Mouse (Mus musculus): Measurements from ENCODE around the gene 1110004F10Rik. TPM values are rescaled to one million over a fixed set of nuclear protein-coding genes. Genes with fewer than 3 reads are reported as not detected.

1110004F10Rik gene
- total and polyA plus RNA-seq, 3 experiments: 158 to 182 TPM; not detected in 1

DNA sequence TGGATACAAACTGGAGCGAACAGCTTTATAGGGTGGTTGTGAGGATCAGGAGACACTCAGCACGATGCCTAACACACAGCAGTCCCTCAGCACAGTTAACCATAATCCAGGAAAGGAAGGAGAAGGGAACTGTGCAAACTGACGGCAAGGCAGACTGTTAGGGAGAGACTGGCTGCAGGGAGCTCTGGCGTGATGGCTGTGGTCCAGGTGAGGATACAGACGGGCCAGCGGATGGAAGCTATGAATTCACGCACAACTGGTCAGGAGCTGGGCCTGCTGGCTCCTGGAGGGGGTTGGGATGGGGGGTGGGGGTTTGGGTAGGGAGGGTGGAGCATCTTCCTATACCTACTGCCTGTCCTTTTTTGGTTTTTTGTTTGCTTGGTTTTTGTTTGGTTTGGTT is 86.5 kb downstream of the 1110004F10Rik start:
- Histone ChIP-seq H3K4me3 (ENCODE audit: control insufficient read depth in 1 of 2, insufficient read depth in 1 of 2, low read depth in 2 of 2, low read length in 2 of 2) (no peak overlapping the region), H3K4me1 (ENCODE audit: control insufficient read depth in 1 of 2, insufficient read depth in 2 of 2, low read length in 2 of 2) (no peaks in the 10 kb centered on the region), H3K27ac (ENCODE audit: control insufficient read depth, low read depth, low read length) (no peak overlapping the region), H3K27me3 (ENCODE audit: control insufficient read depth in 1 of 2, insufficient read depth in 2 of 2, low read length in 2 of 2) (no peaks in the 10 kb centered on the region), H3K9me3 (replicated peaks; ENCODE audit: insufficient read depth, low read length) (no peaks in the 10 kb centered on the region), H3K79me2 (ENCODE audit: control insufficient read depth, insufficient read depth, low read length, poor library complexity) (no peaks in the 10 kb centered on the region), H3K9ac (ENCODE audit: control insufficient read depth, low read depth, low read length, poor library complexity, severe bottlenecking) (no peak overlapping the region), H3K36me3 (ENCODE audit: control insufficient read depth in 1 of 2, insufficient read depth in 2 of 2, low read length in 2 of 2) (no peaks in the 10 kb centered on the region)
- TF ChIP-seq KAT2A (conservative IDR thresholded peaks at IDR 0.05; ENCODE audit: low read depth, low read length): no peak
- TF ChIP-seq SIN3A (IDR thresholded peaks at IDR 0.05; ENCODE audit: low read length): no peak
- no peak for TF ChIP-seq MAFK (IDR thresholded peaks at IDR 0.05; ENCODE audit: borderline replicate concordance, low read depth, low read length)
- TF ChIP-seq MAZ (IDR thresholded peaks at IDR 0.05; ENCODE audit: low read depth, low read length): no peak
- TF ChIP-seq ZNF384 (IDR thresholded peaks at IDR 0.05; ENCODE audit: low read depth, low read length): no peak
- no peak for TF ChIP-seq CTCF (IDR thresholded peaks at IDR 0.05 in 2 of 3, conservative IDR thresholded peaks at IDR 0.05 in 1 of 3; ENCODE audit: control insufficient read depth in 1 of 3, insufficient read depth in 1 of 3, low read depth in 2 of 3, low read length in 3 of 3, poor library complexity in 1 of 3, severe bottlenecking in 1 of 3)
- TF ChIP-seq ELF1 (IDR thresholded peaks at IDR 0.05; ENCODE audit: low read depth, low read length): no peak
- TF ChIP-seq GATA1 (IDR thresholded peaks at IDR 0.05; ENCODE audit: low read depth, low read length): no peak
- TF ChIP-seq NELFE (IDR thresholded peaks at IDR 0.05; ENCODE audit: low read depth, low read length): no peak
- no peak for DNase-seq (ENCODE audit: low read depth, low spot score)

DNA sequence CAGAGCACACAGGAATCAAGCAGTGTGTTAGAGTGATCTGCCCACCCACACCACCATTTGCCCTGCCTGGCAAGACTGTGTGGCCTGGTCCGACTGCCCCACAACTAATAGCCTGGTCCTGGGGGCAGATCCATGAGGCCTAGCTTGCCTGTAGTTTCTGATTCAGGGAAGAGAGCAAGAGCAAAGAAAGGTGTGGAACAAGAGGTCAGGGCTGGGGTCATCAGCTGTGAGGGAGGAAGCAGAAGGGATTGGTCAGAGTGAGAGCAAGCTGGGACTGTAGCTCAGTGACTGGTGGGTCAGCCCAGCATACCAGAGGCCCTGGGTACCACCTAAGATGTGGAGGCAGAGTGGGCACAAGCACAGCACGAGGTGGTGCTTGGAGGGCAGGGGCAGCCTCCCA is 87.9 kb downstream of the 1110004F10Rik start:
- no peak for DNase-seq (ENCODE audit: low read depth, low spot score)
- no peak overlapping the region for H3K27ac ChIP-seq (ENCODE audit: control insufficient read depth, low read depth, low read length)
- no peak overlapping the region for H3K9ac ChIP-seq (ENCODE audit: control insufficient read depth, low read depth, low read length, poor library complexity, severe bottlenecking)
- no peaks in the 10 kb centered on the region for H3K79me2 ChIP-seq (ENCODE audit: control insufficient read depth, insufficient read depth, low read length, poor library complexity)
- H3K4me1 ChIP-seq (ENCODE audit: control insufficient read depth in 1 of 2, insufficient read depth in 2 of 2, low read length in 2 of 2): peaks cover 4 to 6% of the 10 kb centered on the region in 2 experiments; a peak in 2 of 4 replicates
- TF ChIP-seq KAT2A (conservative IDR thresholded peaks at IDR 0.05; ENCODE audit: low read depth, low read length) (no peak), GATA1 (IDR thresholded peaks at IDR 0.05; ENCODE audit: low read depth, low read length) (no peak), MYC (IDR thresholded peaks at IDR 0.05; ENCODE audit: low read depth, low read length) (no peak), E2F4 (IDR thresholded peaks at IDR 0.05; ENCODE audit: borderline replicate concordance, low read depth, low read length) (no peak), TBP (IDR thresholded peaks at IDR 0.05; ENCODE audit: low read depth, low read length) (no peak), ELF1 (IDR thresholded peaks at IDR 0.05; ENCODE audit: low read depth, low read length) (no peak), MAX (IDR thresholded peaks at IDR 0.05; ENCODE audit: low read length) (no peak), MAFK (IDR thresholded peaks at IDR 0.05; ENCODE audit: borderline replicate concordance, low read depth, low read length) (no peak), NRF1 (IDR thresholded peaks at IDR 0.05; ENCODE audit: insufficient read depth, low read depth, low read length, poor library complexity, severe bottlenecking) (no peak), BHLHE40 (IDR thresholded peaks at IDR 0.05; ENCODE audit: borderline replicate concordance, low read depth, low read length) (no peak), ZMIZ1 (IDR thresholded peaks at IDR 0.05; ENCODE audit: low read depth, low read length) (no peak), RAD21 (IDR thresholded peaks at IDR 0.05; ENCODE audit: low read depth, low read length) (no peak), TCF12 (IDR thresholded peaks at IDR 0.05; ENCODE audit: low read depth, low read length) (no peak), MXI1 (IDR thresholded peaks at IDR 0.05; ENCODE audit: low read depth, low read length) (no peak), EP300 (IDR thresholded peaks at IDR 0.05; ENCODE audit: low read depth in 1 of 2, low read length in 2 of 2) (no peak)
- no peaks in the 10 kb centered on the region for H3K9me3 ChIP-seq (replicated peaks; ENCODE audit: insufficient read depth, low read length)
- H3K27me3 ChIP-seq (ENCODE audit: control insufficient read depth in 1 of 2, insufficient read depth in 2 of 2, low read length in 2 of 2): no peaks in the 10 kb centered on the region
- peaks cover 0 to 7% of the 10 kb centered on the region in 2 experiments; a peak in 2 of 4 replicates for H3K36me3 ChIP-seq (ENCODE audit: control insufficient read depth in 1 of 2, insufficient read depth in 2 of 2, low read length in 2 of 2)
- no peak overlapping the region for H3K4me3 ChIP-seq (ENCODE audit: control insufficient read depth in 1 of 2, insufficient read depth in 1 of 2, low read depth in 2 of 2, low read length in 2 of 2)

Data from MEL (cell line).